Mouse (Mus musculus): ENCODE results near the gene Sgpl1.

GRCm38 (mm10) chr10:61194611-61195010, 47.1 kb upstream of the Sgpl1 start:
- TF ChIP-seq CTCF (IDR thresholded peaks at IDR 0.05; ENCODE audit: control insufficient read depth, insufficient read depth, insufficient replicate concordance, low read depth, low read length) (no peak), POLR2A (IDR thresholded peaks at IDR 0.05; ENCODE audit: control insufficient read depth, low read depth, low read length) (no peak)

Data from testis, adult 2 months (tissue).